10 mouse cellular contexts compared by ENCODE assay signal in the genomic region with DNA sequence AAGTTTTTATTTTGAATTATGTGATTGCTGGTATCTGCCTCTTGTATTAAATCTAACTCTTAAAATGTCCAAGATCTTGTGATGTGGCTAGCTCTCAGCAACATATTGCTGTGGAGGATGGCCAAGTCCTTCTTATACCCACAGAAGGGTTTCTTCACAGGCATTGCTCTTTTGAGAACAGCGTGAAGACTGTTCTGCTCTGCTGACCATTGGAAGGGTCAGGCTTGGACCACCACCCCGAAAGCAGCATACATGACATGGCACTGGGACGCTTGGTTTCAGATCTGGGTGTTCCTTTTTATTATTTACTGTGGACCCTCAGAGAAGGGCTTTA.
"Had no signal": no experiment of that assay in that cellular context is flagged by ENCODE, and none has a peak within 500 bp of the region (broad histone marks: within the 10 kb centered on the region; RNA-seq: fewer than 3 reads in every experiment).

No protein-coding gene starts in this region.

- H3K27me3 ChIP-seq: liver, embryonic 13.5 days; midbrain, embryonic 13.5 days had no signal

- H3K36me3 ChIP-seq: liver, embryonic 13.5 days; midbrain, embryonic 13.5 days had no signal

- H3K27ac ChIP-seq: hindbrain, postnatal 0 days; liver, embryonic 13.5 days; midbrain, embryonic 13.5 days had no signal

- DNase-seq: kidney, adult 18-20 months; liver, embryonic 13.5 days; liver, postnatal 0 days; lung, postnatal 36 days; right cerebral cortex, adult 18-20 months; right cerebral cortex, postnatal 25 days; thymus, postnatal 4 days had no signal

- H3K9me3 ChIP-seq: liver, embryonic 13.5 days; midbrain, embryonic 13.5 days had no signal

- H3K9ac ChIP-seq: liver, embryonic 13.5 days; liver, postnatal 0 days; midbrain, embryonic 13.5 days had no signal

- ATAC-seq: hindbrain, postnatal 0 days; liver, postnatal 0 days; lung, postnatal 0 days; midbrain, embryonic 13.5 days had no signal

- H3K4me1 ChIP-seq: midbrain, embryonic 13.5 days had no signal

- H3K4me2 ChIP-seq: liver, embryonic 13.5 days; midbrain, embryonic 13.5 days had no signal

- H3K4me3 ChIP-seq: liver, embryonic 13.5 days; midbrain, embryonic 13.5 days had no signal
